Mouse (Mus musculus): Measurements from ENCODE around the gene Myog.

- TF ChIP-seq MAFK (IDR thresholded peaks at IDR 0.05; ENCODE audit: insufficient read depth, low read depth, low read length): no peak
- no peak for TF ChIP-seq CHD2 (IDR thresholded peaks at IDR 0.05; ENCODE audit: low read depth, low read length)
- no peak for TF ChIP-seq ZC3H11A (IDR thresholded peaks at IDR 0.05; ENCODE audit: borderline replicate concordance, low read depth, low read length)
- no peak for TF ChIP-seq ZNF384 (IDR thresholded peaks at IDR 0.05; ENCODE audit: low read depth, low read length)
- no peak for TF ChIP-seq HCFC1 (IDR thresholded peaks at IDR 0.05; ENCODE audit: borderline replicate concordance, insufficient read depth, low read length)
Measured at GRCm38 (mm10) chr1:134297265-134297664, 7.5 kb downstream of the Myog start.

Measured in ES-E14 (cell line).